ENCODE assay signal across 17 mouse cellular contexts in the genomic region with DNA sequence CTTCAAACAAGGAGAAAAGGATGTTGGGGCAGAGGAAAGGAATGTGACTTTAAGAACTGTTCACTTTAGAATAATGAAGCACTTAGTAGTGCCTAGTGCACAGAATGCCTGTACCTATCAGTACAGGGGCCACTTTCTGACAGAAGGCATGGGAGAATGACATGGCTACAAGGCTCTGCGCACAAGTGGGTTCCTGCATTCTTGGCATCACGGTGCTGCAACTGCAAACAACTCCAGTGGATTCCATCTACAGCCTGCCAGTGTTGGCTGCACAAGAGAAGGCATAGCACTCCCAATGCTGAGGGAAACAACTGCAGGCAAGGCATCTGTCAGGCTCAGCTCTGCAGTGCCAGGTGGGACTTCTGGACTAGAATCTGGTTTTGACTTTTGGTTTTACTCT.
"Had no signal": no experiment of that assay in that cellular context is flagged by ENCODE, and none has a peak within 500 bp of the region (broad histone marks: within the 10 kb centered on the region; RNA-seq: fewer than 3 reads in every experiment).

No protein-coding gene starts in this region.

- H3K27ac ChIP-seq: liver, embryonic 13.5 days; liver, embryonic 15.5 days; lung, embryonic 15.5 days; macrophage; midbrain, embryonic 13.5 days; midbrain, embryonic 15.5 days; neural tube, embryonic 12.5 days; stomach, embryonic 15.5 days; stomach, postnatal 0 days had no signal

- DNase-seq: liver, embryonic 13.5 days; liver, postnatal 0 days; lung, postnatal 14 days; right cerebral cortex, postnatal 14 days; thymus, adult 2 months; thymus, postnatal 25 days; thymus, postnatal 4 days had no signal

- H3K9ac ChIP-seq: liver, embryonic 13.5 days; liver, embryonic 15.5 days; liver, postnatal 0 days; lung, embryonic 15.5 days; midbrain, embryonic 13.5 days; midbrain, embryonic 15.5 days; neural tube, embryonic 12.5 days; stomach, embryonic 15.5 days had no signal

- H3K36me3 ChIP-seq: liver, embryonic 13.5 days; liver, embryonic 15.5 days; stomach, embryonic 15.5 days had no signal

- H3K4me1 ChIP-seq: liver, embryonic 13.5 days; liver, embryonic 15.5 days; lung, embryonic 15.5 days; megakaryocyte, embryonic 14.5 days; midbrain, embryonic 13.5 days; midbrain, embryonic 15.5 days; neural tube, embryonic 12.5 days; stomach, embryonic 15.5 days had no signal

- ATAC-seq: liver, postnatal 0 days; midbrain, embryonic 13.5 days; midbrain, embryonic 15.5 days had no signal

- H3K9me3 ChIP-seq: liver, embryonic 13.5 days; liver, embryonic 15.5 days; lung, embryonic 15.5 days; midbrain, embryonic 13.5 days; midbrain, embryonic 15.5 days; neural tube, embryonic 12.5 days; stomach, embryonic 15.5 days had no signal

- H3K4me2 ChIP-seq: liver, embryonic 13.5 days; liver, embryonic 15.5 days; lung, embryonic 15.5 days; midbrain, embryonic 11.5 days; midbrain, embryonic 13.5 days; midbrain, embryonic 15.5 days; neural tube, embryonic 12.5 days; stomach, embryonic 15.5 days had no signal

- H3K4me3 ChIP-seq: liver, embryonic 13.5 days; liver, embryonic 15.5 days; lung, embryonic 15.5 days; megakaryocyte, embryonic 14.5 days; midbrain, embryonic 13.5 days; midbrain, embryonic 15.5 days; neural tube, embryonic 12.5 days; stomach, embryonic 15.5 days had no signal

- H3K27me3 ChIP-seq: liver, embryonic 13.5 days; liver, embryonic 15.5 days; lung, embryonic 15.5 days; megakaryocyte, embryonic 14.5 days; midbrain, embryonic 13.5 days; midbrain, embryonic 15.5 days; neural tube, embryonic 12.5 days; stomach, embryonic 15.5 days had no signal
